Mouse (Mus musculus) kidney, adult 2 months (tissue): ENCODE results near the gene Cnst. TPM values are rescaled to one million over a fixed set of nuclear protein-coding genes. Genes with fewer than 3 reads are reported as not detected.

ENCODE experiments used
- DNase-seq: peaks from one replicate; pipeline ENCODE4 v3.0.0; 2021
- H3K27ac ChIP-seq: fragments of 200-500 bp; 2 replicates; pipeline ENCODE4 v1.5.1; 2012; ENCODE audit warnings: low read depth, low read length, control low read depth, inconsistent platforms; ENCODE audit not compliant: insufficient read depth
- H3K27me3 ChIP-seq: fragments of 200-500 bp; replicated peaks from 2 replicates; pipeline ENCODE4 v1.6.1; 2012; ENCODE audit warnings: mild to moderate bottlenecking, moderate library complexity, low read length, inconsistent platforms; ENCODE audit not compliant: control insufficient read depth, insufficient read depth
- H3K36me3 ChIP-seq: fragments of 200-500 bp; 2 replicates; pipeline ENCODE4 v1.6.1; 2012; ENCODE audit warnings: mild to moderate bottlenecking, moderate library complexity, low read length, inconsistent platforms; ENCODE audit not compliant: control insufficient read depth, insufficient read depth
- H3K4me1 ChIP-seq: fragments of 200-500 bp; 2 replicates; pipeline ENCODE4 v1.6.1; 2011; ENCODE audit warnings: low read length; ENCODE audit not compliant: control insufficient read depth, insufficient read depth
- H3K4me3 ChIP-seq: fragments of 200-500 bp; 2 replicates; pipeline ENCODE4 v1.5.1; 2011; ENCODE audit warnings: mild to moderate bottlenecking, low read depth, low read length, control low read depth; ENCODE audit not compliant: insufficient read depth
- CTCF ChIP-seq: fragments of 200-500 bp; conservative IDR thresholded peaks from 2 replicates; pipeline ENCODE4 v1.5.1; 2011; ENCODE audit warnings: low read depth, mild to moderate bottlenecking, control low read depth, low read length, moderate library complexity, mixed read lengths; ENCODE audit not compliant: insufficient read depth, insufficient read length
- POLR2A ChIP-seq: fragments of 200-500 bp; IDR thresholded peaks from one replicate; pipeline ENCODE4 v1.6.1; 2011; ENCODE audit warnings: low read depth, low read length, control low read depth
- WGBS: fragments of 180-500 bp; shearing (Covaris S2); methylation state at CpG from one replicate; pipeline ENCODE4 v1.1.7; 2018; 5-methylcytosine and 5-hydroxymethylcytosine counted together
- polyA plus RNA-seq: library from polyadenylated mRNA; depleted of rRNA; stranded (reverse); fragments of >200 nt; gene quantifications from 2 replicates; pipeline ENCODE4 v1.2.3, GENCODE M21; 2012

Cnst gene
- polyA plus RNA-seq, 1 experiment: 11.1 TPM

- WGBS: 86% methylated on average over 5 of the region's 5 CpGs
- no peaks in the 10 kb centered on the region for H3K36me3 ChIP-seq
- H3K4me1 ChIP-seq: no peaks in the 10 kb centered on the region
- H3K27ac ChIP-seq: no peak overlapping the region
- TF ChIP-seq CTCF: no peak
- TF ChIP-seq POLR2A: no peak
- no peak for DNase-seq
- H3K4me3 ChIP-seq: no peak overlapping the region
- H3K27me3 ChIP-seq: no peaks in the 10 kb centered on the region
Measured at GRCm38 (mm10) chr1:179629276-179629675, 83.1 kb downstream of the Cnst start.

DNA sequence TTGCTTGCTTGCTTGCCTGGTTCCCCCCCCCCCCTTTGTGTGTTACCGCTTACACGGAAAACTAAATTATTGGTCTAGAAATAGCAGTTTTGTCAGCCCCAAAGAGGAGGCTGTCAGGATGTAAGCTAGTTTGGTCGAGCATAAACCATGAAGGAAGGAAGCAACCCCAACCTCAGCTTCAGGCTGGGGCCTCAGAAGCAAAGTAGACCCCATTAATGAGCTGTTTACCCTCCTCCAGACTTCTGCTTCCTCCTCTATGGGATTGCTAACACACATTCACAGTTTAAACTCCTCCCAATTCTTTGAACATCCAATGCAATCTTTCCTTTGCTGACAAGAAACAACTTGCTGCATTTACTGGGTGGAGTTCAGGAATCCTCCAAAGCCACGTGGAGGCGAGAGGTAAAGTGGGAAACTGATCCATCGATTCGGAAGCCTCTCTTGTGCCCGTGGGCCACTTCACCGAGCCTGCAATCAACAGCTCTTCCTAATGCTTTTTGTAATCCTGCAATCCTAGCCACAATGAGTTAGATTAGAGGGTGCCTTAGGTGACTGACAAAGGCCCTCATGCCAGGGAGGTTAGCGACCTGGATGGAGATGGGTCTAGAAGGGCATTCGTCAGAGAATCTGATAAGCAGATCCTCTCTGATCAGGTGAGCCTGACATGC lies 86.7 kb downstream of the Cnst start:
- Histone ChIP-seq H3K4me1 (no peaks in the 10 kb centered on the region), H3K27ac (no peak overlapping the region), H3K4me3 (no peak overlapping the region), H3K36me3 (no peaks in the 10 kb centered on the region), H3K27me3 (no peaks in the 10 kb centered on the region)
- 81% methylated on average over 11 of the region's 11 CpGs for WGBS
- DNase-seq: no peak
- TF ChIP-seq POLR2A (no peak), CTCF (no peak)

DNA sequence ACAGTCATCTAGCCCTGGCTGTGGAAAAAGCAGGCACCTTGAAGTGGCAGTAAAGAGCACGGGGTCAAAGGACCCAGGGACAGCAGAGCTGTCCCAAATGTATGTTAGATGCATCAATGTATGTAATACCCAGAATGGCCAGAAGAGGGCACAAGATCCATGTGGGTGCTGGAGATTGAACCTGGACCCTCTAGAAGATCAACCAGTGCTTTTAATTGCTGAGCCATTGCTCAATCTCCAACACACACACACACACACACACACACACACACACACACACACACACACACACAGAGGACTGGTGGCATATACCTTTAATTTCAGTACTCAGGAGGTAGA lies 87.2 kb downstream of the Cnst start:
- peak; percentile 43 for DNase-seq
- no peaks in the 10 kb centered on the region for H3K36me3 ChIP-seq
- WGBS: 23% methylated on average over 1 of the region's 1 CpGs
- H3K4me1 ChIP-seq: no peaks in the 10 kb centered on the region
- TF ChIP-seq CTCF (peak; percentile 40; the same call in 1 of the 2 replicates), POLR2A (no peak)
- no peak overlapping the region for H3K27ac ChIP-seq
- no peak overlapping the region for H3K4me3 ChIP-seq
- no peaks in the 10 kb centered on the region for H3K27me3 ChIP-seq

GRCm38 (mm10) chr1:179634159-179634558 lies 88.0 kb downstream of the Cnst start:
- H3K27ac ChIP-seq: no peak overlapping the region
- TF ChIP-seq CTCF: no peak
- no peak for TF ChIP-seq POLR2A
- no peaks in the 10 kb centered on the region for H3K27me3 ChIP-seq
- H3K4me1 ChIP-seq: no peaks in the 10 kb centered on the region
- no peaks in the 10 kb centered on the region for H3K36me3 ChIP-seq
- WGBS: 88% methylated on average over 3 of the region's 3 CpGs
- H3K4me3 ChIP-seq: no peak overlapping the region
- DNase-seq: no peak

GRCm38 (mm10) chr1:179642726-179643125 lies 96.6 kb downstream of the Cnst start:
- Histone ChIP-seq H3K36me3 (no peaks in the 10 kb centered on the region), H3K4me1 (no peaks in the 10 kb centered on the region; the same call in 1 of the 2 replicates), H3K27me3 (no peaks in the 10 kb centered on the region), H3K4me3 (no peak overlapping the region), H3K27ac (no peak overlapping the region)
- TF ChIP-seq POLR2A (no peak), CTCF (no peak)
- 77% methylated on average over 4 of the region's 4 CpGs for WGBS
- no peak for DNase-seq

DNA sequence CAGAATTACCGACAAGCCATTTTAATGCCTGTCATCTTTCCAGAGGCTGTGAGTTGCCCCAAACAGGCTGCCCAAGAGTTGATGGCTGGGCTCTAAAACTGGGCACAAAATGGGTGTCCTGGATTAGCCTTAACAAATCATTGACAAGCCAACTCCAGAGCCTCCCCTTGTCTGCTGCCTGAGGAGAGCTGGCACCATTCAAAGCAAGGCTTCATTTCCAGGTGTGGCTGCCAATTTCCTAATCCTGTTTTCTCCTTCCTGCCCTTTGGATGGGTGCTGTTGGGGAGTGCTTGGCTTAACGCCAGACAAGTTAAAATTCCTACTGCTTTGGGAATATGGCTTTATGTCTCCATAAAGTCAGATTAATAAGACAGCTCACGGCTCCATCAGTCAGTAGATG lies 98.0 kb downstream of the Cnst start:
- H3K4me3 ChIP-seq: no peak overlapping the region
- DNase-seq: peak; percentile 65
- no peak for TF ChIP-seq POLR2A
- TF ChIP-seq CTCF: no peak
- whole genome bisulfite sequencing: 42% methylated on average over 3 of the region's 3 CpGs
- no peak overlapping the region for H3K27ac ChIP-seq
- no peaks in the 10 kb centered on the region; the same call in 1 of the 2 replicates for H3K4me1 ChIP-seq
- H3K27me3 ChIP-seq: no peaks in the 10 kb centered on the region
- no peaks in the 10 kb centered on the region for H3K36me3 ChIP-seq

GRCm38 (mm10) chr1:179645101-179645979 lies 99.2 kb downstream of the Cnst start:
- H3K4me1 ChIP-seq: no peaks in the 10 kb centered on the region; the same call in 1 of the 2 replicates
- WGBS: 60% methylated on average over 13 of the region's 13 CpGs
- H3K4me3 ChIP-seq: no peak overlapping the region
- DNase-seq: peak; percentile 84
- TF ChIP-seq POLR2A: no peak
- peak; percentile 83 for TF ChIP-seq CTCF
- H3K36me3 ChIP-seq: no peaks in the 10 kb centered on the region
- no peaks in the 10 kb centered on the region for H3K27me3 ChIP-seq
- H3K27ac ChIP-seq: no peak overlapping the region
